Mouse (Mus musculus) spleen, adult 2 months (tissue): ENCODE data around the gene Mettl1.

Source experiments
- CTCF ChIP-seq: fragments of 200-500 bp; IDR thresholded peaks from 2 replicates; pipeline ENCODE4 v1.5.1; 2011; ENCODE audit warnings: mild to moderate bottlenecking, inconsistent platforms; ENCODE audit not compliant: insufficient read depth, insufficient read length, insufficient replicate concordance; ENCODE audit errors: extremely low read depth
- POLR2A ChIP-seq: fragments of 200-500 bp; IDR thresholded peaks from 2 replicates; pipeline ENCODE4 v1.6.1; 2011; ENCODE audit warnings: low read depth, low read length, inconsistent platforms

DNA sequence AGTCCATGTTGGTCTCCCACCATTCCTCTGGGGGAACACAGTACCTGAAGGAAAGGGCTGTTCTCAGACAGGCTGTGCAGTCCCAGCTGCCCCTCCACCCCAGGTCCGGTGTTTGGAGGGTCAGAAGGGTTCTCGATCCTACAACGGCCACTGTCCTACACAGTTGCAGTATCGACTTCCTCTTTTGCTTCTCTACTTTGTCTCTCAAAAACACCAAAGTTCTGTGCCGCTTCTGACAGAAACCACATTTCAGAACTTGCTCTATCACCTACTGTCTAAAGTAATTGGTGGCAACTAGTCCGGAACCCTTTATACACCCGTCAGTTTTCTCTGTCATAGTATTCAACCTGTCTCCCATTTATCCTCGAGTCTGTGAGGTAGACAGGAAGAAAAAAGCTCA lies 14.2 kb downstream of the Mettl1 start:
- TF ChIP-seq CTCF (no peak), POLR2A (no peak)
